Mouse (Mus musculus): ENCODE measurements around the gene 2310030G06Rik. TPM values are rescaled to one million over a fixed set of nuclear protein-coding genes. Genes with fewer than 3 reads are reported as not detected.

The 2310030G06Rik gene
- total and polyA plus RNA-seq, 3 experiments = not detected

DNA sequence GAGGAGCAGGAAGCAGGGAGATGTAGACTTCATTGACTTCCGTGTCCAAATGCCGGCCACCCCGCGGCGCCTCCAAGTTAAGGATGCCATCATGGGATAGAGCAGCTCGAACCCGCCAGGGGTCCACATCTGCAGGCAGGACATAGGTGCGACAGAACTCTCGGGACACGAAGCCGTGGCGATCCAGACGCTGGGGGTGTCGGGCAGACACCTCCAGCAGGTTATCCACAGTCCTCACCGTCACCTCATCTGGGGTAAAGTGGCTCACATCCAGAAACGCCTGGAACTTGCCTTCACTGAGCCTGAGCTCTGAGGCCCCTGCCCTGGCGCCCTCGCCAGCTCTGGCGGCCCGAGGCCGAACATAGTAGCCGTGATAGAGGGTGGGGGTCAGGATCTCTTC is 5.0 kb upstream of the 2310030G06Rik start, which contains the start of gene Cryab:
TSS of gene Cryab (plus strand) at position 3 of the 400 bp plus-strand sequence.
- no peak for DNase-seq (ENCODE audit: low read depth, low spot score)
- H3K4me1 ChIP-seq (ENCODE audit: control insufficient read depth in 1 of 2, insufficient read depth in 2 of 2, low read length in 2 of 2) = no peaks in the 10 kb centered on the region
- no peak within 1 kb of the TSS for H3K9ac ChIP-seq (ENCODE audit: control insufficient read depth, low read depth, low read length, poor library complexity, severe bottlenecking)

GRCm38 (mm10) chr9:50750706-50751105 is 4.4 kb upstream of the 2310030G06Rik start:
- DNase-seq (ENCODE audit: low read depth, low spot score) = no peak
- TF ChIP-seq MXI1 (IDR thresholded peaks at IDR 0.05; ENCODE audit: low read depth, low read length) = no peak
- TF ChIP-seq CTCF (IDR thresholded peaks at IDR 0.05 in 2 of 3, conservative IDR thresholded peaks at IDR 0.05 in 1 of 3; ENCODE audit: control insufficient read depth in 1 of 3, insufficient read depth in 1 of 3, low read depth in 2 of 3, low read length in 3 of 3, poor library complexity in 1 of 3, severe bottlenecking in 1 of 3) = no peak
- TF ChIP-seq ELF1 (IDR thresholded peaks at IDR 0.05; ENCODE audit: low read depth, low read length) = no peak
- TF ChIP-seq BHLHE40 (IDR thresholded peaks at IDR 0.05; ENCODE audit: borderline replicate concordance, low read depth, low read length) = no peak
- TF ChIP-seq MEF2A (IDR thresholded peaks at IDR 0.05; ENCODE audit: extremely low read depth, insufficient replicate concordance, low read depth, low read length, poor library complexity, severe bottlenecking) = no peak
- TF ChIP-seq USF1 (IDR thresholded peaks at IDR 0.05; ENCODE audit: low read depth, low read length) = no peak
- no peak for TF ChIP-seq GATA1 (IDR thresholded peaks at IDR 0.05; ENCODE audit: low read depth, low read length)
- TF ChIP-seq GABPA (IDR thresholded peaks at IDR 0.05; ENCODE audit: low read depth, low read length) = no peak
- TF ChIP-seq USF2 (IDR thresholded peaks at IDR 0.05; ENCODE audit: borderline replicate concordance in 1 of 2, insufficient read depth in 1 of 2, low read depth in 1 of 2, low read length in 2 of 2) = no peak
- no peak for TF ChIP-seq UBTF (IDR thresholded peaks at IDR 0.05; ENCODE audit: borderline replicate concordance, insufficient read depth, low read depth, low read length)
- TF ChIP-seq MAX (IDR thresholded peaks at IDR 0.05; ENCODE audit: low read length) = no peak
- TF ChIP-seq TCF12 (IDR thresholded peaks at IDR 0.05; ENCODE audit: low read depth, low read length) = no peak
- TF ChIP-seq MAFK (IDR thresholded peaks at IDR 0.05; ENCODE audit: borderline replicate concordance, low read depth, low read length) = no peak
- no peak for TF ChIP-seq CHD1 (IDR thresholded peaks at IDR 0.05; ENCODE audit: low read depth, low read length)
- TF ChIP-seq TBP (IDR thresholded peaks at IDR 0.05; ENCODE audit: low read depth, low read length) = no peak
- no peak for TF ChIP-seq E2F4 (IDR thresholded peaks at IDR 0.05; ENCODE audit: borderline replicate concordance, low read depth, low read length)
- no peak for TF ChIP-seq ZC3H11A (IDR thresholded peaks at IDR 0.05; ENCODE audit: low read depth, low read length)
- H3K27ac ChIP-seq (ENCODE audit: control insufficient read depth, low read depth, low read length) = no peak overlapping the region

More for the DNA sequence above, 5.0 kb upstream of the 2310030G06Rik start, which contains the start of gene Cryab:
- Histone ChIP-seq H3K27ac (ENCODE audit: control insufficient read depth, low read depth, low read length) (no peak within 1 kb of the TSS), H3K4me3 (ENCODE audit: control insufficient read depth in 1 of 2, insufficient read depth in 1 of 2, low read depth in 2 of 2, low read length in 2 of 2) (no peak within 1 kb of the TSS), H3K9me3 (replicated peaks; ENCODE audit: insufficient read depth, low read length) (no peaks in the 10 kb centered on the region), H3K36me3 (ENCODE audit: control insufficient read depth in 1 of 2, insufficient read depth in 2 of 2, low read length in 2 of 2) (no peaks in the 10 kb centered on the region), H3K27me3 (ENCODE audit: control insufficient read depth in 1 of 2, insufficient read depth in 2 of 2, low read length in 2 of 2) (peaks cover 3 to 9% of the 10 kb centered on the region in 2 experiments), H3K79me2 (ENCODE audit: control insufficient read depth, insufficient read depth, low read length, poor library complexity) (no peaks in the 10 kb centered on the region)
- no peak for TF ChIP-seq RAD21 (IDR thresholded peaks at IDR 0.05; ENCODE audit: low read depth, low read length)
- no peak for TF ChIP-seq BHLHE40 (IDR thresholded peaks at IDR 0.05; ENCODE audit: borderline replicate concordance, low read depth, low read length)
- TF ChIP-seq MYB (IDR thresholded peaks at IDR 0.05; ENCODE audit: low read depth, low read length) = no peak
- TF ChIP-seq USF1 (IDR thresholded peaks at IDR 0.05; ENCODE audit: low read depth, low read length) = no peak
- no peak for TF ChIP-seq USF2 (IDR thresholded peaks at IDR 0.05; ENCODE audit: borderline replicate concordance in 1 of 2, insufficient read depth in 1 of 2, low read depth in 1 of 2, low read length in 2 of 2)
- TF ChIP-seq ELF1 (IDR thresholded peaks at IDR 0.05; ENCODE audit: low read depth, low read length) = no peak
- TF ChIP-seq ZC3H11A (IDR thresholded peaks at IDR 0.05; ENCODE audit: low read depth, low read length) = no peak
- no peak for TF ChIP-seq JUND (IDR thresholded peaks at IDR 0.05; ENCODE audit: low read depth, low read length)
- TF ChIP-seq MYC (IDR thresholded peaks at IDR 0.05; ENCODE audit: low read depth, low read length) = no peak
- TF ChIP-seq MAX (IDR thresholded peaks at IDR 0.05; ENCODE audit: low read length) = no peak
- no peak for TF ChIP-seq ZKSCAN1 (IDR thresholded peaks at IDR 0.05; ENCODE audit: low read depth, low read length)
- no peak for TF ChIP-seq KAT2A (conservative IDR thresholded peaks at IDR 0.05; ENCODE audit: low read depth, low read length)
- TF ChIP-seq GABPA (IDR thresholded peaks at IDR 0.05; ENCODE audit: low read depth, low read length) = no peak
- TF ChIP-seq CHD1 (IDR thresholded peaks at IDR 0.05; ENCODE audit: low read depth, low read length) = no peak
- TF ChIP-seq ZMIZ1 (IDR thresholded peaks at IDR 0.05; ENCODE audit: low read depth, low read length) = no peak
- TF ChIP-seq HCFC1 (IDR thresholded peaks at IDR 0.05; ENCODE audit: low read depth, low read length) = no peak

More at GRCm38 (mm10) chr9:50750706-50751105, 4.4 kb upstream of the 2310030G06Rik start:
- no peaks in the 10 kb centered on the region for H3K9me3 ChIP-seq (replicated peaks; ENCODE audit: insufficient read depth, low read length)
- peaks cover 3 to 9% of the 10 kb centered on the region in 2 experiments for H3K27me3 ChIP-seq (ENCODE audit: control insufficient read depth in 1 of 2, insufficient read depth in 2 of 2, low read length in 2 of 2)
- H3K36me3 ChIP-seq (ENCODE audit: control insufficient read depth in 1 of 2, insufficient read depth in 2 of 2, low read length in 2 of 2) = no peaks in the 10 kb centered on the region
- H3K9ac ChIP-seq (ENCODE audit: control insufficient read depth, low read depth, low read length, poor library complexity, severe bottlenecking) = no peak overlapping the region
- H3K79me2 ChIP-seq (ENCODE audit: control insufficient read depth, insufficient read depth, low read length, poor library complexity) = no peaks in the 10 kb centered on the region
- no peak overlapping the region for H3K4me3 ChIP-seq (ENCODE audit: control insufficient read depth in 1 of 2, insufficient read depth in 1 of 2, low read depth in 2 of 2, low read length in 2 of 2)
- no peaks in the 10 kb centered on the region for H3K4me1 ChIP-seq (ENCODE audit: control insufficient read depth in 1 of 2, insufficient read depth in 2 of 2, low read length in 2 of 2)

Measured in MEL (cell line).